Mouse (Mus musculus) testis, adult 2 months (tissue): ENCODE results near the gene Olfr78.

Experiments used
- CTCF ChIP-seq: fragments of 200-500 bp; IDR thresholded peaks from 2 replicates; pipeline ENCODE4 v1.5.1; 2012; ENCODE audit warnings: low read depth, mild to moderate bottlenecking, inconsistent platforms, low read length, moderate library complexity; ENCODE audit not compliant: control insufficient read depth, insufficient read depth, insufficient replicate concordance
- POLR2A ChIP-seq: fragments of 200-500 bp; IDR thresholded peaks from 2 replicates; pipeline ENCODE4 v1.6.1; 2012; ENCODE audit warnings: low read depth, mild to moderate bottlenecking, inconsistent platforms, low read length, moderate library complexity; ENCODE audit not compliant: control insufficient read depth

- TF ChIP-seq CTCF (no peak), POLR2A (no peak)
Measured at GRCm38 (mm10) chr7:102770921-102771320, 11.7 kb upstream of the Olfr78 start, which contains the start of gene Olfr561.
